Mouse (Mus musculus): ENCODE measurements around the gene Kcnh1. TPM values are rescaled to one million over a fixed set of nuclear protein-coding genes. Genes with fewer than 3 reads are reported as not detected.

Kcnh1 gene
- polyA plus RNA-seq, 1 experiment: 1.2 TPM

DNA sequence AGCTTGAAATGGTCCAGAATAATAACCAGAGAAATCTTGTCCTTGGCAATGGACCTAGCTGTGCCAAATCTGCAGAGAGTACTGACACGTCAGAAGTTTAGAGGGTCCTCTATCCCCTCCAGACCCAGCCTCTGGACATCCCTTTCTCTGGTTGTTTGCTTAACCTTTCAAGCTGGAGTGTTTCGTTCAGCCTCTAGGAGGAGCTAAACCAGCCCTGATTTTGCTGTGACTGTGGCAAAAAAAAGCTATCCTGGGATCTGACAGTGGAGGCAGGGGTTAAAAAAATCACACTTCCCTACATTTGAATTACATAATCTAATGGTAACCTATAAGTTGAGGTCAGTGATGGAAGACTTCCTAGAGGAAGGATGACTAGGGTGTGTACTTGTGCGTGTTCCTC, 133.6 kb downstream of the Kcnh1 start:
- DNase-seq (ENCODE audit: low spot score): no peak

GRCm38 (mm10) chr1:192327052-192327451, 136.5 kb downstream of the Kcnh1 start:
- no peak for DNase-seq (ENCODE audit: low spot score)

GRCm38 (mm10) chr1:192331207-192331606, 140.6 kb downstream of the Kcnh1 start:
- no peak for DNase-seq (ENCODE audit: low spot score)

DNA sequence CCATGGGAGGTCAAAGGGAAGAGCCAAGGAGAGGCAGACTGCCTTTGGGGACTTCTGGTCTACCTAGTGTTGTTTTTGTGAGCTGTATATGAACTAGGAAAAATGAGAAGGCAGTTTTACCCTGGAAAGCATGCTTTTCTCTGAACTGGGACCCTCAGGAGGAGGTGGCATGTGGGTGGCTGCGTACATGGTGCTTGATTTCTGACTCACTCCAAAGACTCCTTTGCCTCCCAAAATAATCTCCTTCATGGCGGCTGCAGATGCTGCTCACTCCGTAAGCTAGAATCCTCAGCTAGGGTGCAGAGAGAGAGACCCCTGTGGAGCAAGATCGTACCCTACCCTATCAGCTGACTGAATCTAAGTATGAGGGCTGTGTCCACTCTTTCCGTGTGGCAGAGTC, 145.5 kb downstream of the Kcnh1 start:
- no peak for DNase-seq (ENCODE audit: low spot score)

GRCm38 (mm10) chr1:192339361-192340077, 148.9 kb downstream of the Kcnh1 start:
- DNase-seq (ENCODE audit: low spot score): no peak

DNA sequence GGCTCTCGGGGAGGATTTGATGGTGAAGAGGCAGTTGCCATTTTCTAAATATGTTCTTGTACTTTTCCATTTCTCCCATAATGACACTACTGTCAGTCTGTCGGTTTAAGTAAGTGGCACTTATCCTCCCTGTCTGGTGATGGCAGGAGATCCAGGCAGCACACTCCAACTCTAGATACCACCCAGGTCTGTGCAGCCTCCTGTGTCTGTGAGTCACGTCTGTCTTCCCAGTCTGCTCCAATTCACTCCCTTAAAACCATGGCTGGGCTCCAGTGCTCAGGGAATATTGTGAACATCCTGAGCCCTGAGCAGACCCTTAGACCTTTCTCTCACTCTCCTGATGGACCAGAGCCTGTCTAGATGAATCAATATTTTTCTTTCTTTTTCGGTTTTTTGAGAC, 151.2 kb downstream of the Kcnh1 start:
- no peak for DNase-seq (ENCODE audit: low spot score)

DNA sequence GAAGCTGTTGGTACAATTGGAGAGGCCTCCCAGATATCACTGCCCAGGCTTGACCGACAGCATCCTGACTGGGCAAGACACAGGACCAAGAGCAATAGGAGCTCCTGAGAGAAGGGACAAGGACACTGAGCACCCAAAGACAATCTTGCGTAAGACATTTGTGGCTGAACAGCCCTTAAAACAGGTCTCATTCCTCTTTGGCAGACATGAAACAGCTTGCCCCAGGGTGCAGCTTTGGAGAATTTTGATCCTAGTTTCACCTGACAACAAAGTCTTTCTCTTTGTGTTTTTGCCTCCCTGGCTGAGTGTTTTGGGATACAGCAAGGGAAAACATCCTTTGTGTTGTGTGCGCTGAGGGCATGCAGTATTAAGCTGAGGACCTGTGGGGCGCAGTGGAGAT, 153.4 kb downstream of the Kcnh1 start:
- DNase-seq (ENCODE audit: low spot score): no peak

GRCm38 (mm10) chr1:192347327-192347726, 156.8 kb downstream of the Kcnh1 start:
- no peak for DNase-seq (ENCODE audit: low spot score)

DNA sequence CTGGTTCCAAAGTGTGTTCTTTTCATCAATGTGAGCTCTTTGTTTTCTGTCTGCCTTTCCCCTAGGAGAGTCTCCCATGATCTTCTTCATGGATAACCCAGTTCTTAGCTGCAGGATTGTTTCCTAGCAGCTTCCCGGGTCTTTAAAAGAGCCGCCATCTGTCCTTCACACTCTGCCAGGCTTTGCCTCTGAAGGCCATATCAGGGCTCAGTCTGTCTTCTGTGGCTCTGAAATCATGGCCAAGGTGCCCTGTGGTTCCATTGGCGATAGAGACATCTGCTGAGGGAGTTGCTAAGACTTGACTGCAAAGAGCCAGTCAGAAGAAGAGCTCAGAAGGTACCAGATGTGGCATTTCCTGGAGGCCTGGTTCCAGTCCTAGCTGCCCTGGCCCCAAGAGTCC, 165.7 kb downstream of the Kcnh1 start:
- no peak for DNase-seq (ENCODE audit: low spot score)

DNA sequence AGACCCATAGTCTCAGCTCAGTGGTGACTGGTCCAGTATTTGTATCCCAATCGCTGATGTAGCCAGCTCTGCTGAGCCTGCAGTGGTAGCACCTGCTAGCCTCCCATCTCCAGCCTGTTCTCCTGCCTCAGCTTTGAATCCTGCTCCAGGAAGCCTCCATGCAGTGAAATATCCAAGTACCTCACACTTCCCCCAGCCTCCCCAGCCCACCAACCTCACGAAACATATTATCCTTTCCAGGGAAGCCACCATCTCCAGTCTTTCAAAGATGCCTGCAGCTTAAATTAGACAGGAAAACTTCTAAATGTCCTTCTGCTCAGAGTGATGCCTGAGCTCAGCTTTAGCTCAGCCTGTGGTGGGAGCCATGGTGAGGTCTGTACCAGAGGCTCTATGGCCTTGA, 168.6 kb downstream of the Kcnh1 start:
- DNase-seq (ENCODE audit: low spot score): no peak

- DNase-seq (ENCODE audit: low spot score): no peak
Measured at GRCm38 (mm10) chr1:192368336-192368735, 177.8 kb downstream of the Kcnh1 start.

GRCm38 (mm10) chr1:192371943-192372614, 181.5 kb downstream of the Kcnh1 start:
- DNase-seq (ENCODE audit: low spot score): no peak

DNA sequence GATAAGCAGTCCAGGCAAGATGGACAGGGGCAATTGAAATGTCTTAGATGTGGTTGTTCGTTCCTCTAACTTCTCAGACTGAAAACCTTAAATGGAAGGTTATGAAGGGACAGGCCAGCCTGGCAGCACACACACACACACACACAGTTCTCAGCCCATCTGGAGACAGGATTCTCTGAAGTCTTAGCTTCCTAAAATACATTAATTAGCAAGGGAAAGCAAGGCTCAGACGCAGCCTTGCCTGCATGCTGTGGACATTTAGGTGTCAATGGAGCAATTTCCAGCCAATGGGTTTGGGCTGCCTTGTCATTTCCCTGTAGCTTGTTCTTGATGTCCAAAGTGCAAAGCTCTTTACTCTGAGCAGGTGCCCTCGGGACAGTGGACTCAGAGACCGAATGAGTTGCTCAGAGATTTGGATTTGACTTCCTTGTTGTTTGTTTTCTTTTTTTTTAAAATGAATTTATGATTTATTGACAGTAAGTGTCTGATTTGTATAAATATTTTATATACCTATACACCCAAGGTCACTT, 188.0 kb downstream of the Kcnh1 start:
- no peak for DNase-seq (ENCODE audit: low spot score)

- no peak for DNase-seq (ENCODE audit: low spot score)
Measured at GRCm38 (mm10) chr1:192380596-192381041, 190.0 kb downstream of the Kcnh1 start.

DNA sequence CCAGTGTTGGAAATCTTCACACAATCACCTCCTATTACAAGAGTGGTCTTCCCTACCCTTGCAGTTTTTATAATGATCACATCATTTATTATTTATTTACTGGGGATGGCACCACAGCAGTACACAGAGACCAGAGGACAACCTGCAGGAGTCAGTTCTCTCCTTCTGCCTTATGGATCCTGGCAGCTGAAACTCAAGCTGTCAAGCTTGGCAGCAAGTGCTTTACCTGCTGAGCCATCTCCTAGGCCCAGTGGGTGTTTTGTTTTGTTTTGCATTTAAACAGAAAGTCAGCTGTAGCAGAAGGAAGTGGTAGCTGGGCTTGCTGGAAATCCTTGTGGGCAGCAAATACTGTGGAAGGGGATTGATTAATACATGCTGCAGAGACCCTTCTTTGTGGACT, 197.1 kb downstream of the Kcnh1 start:
- DNase-seq (ENCODE audit: low spot score): no peak

- DNase-seq (ENCODE audit: low spot score): no peak
Measured at GRCm38 (mm10) chr1:192391041-192391440, 200.5 kb downstream of the Kcnh1 start.

DNA sequence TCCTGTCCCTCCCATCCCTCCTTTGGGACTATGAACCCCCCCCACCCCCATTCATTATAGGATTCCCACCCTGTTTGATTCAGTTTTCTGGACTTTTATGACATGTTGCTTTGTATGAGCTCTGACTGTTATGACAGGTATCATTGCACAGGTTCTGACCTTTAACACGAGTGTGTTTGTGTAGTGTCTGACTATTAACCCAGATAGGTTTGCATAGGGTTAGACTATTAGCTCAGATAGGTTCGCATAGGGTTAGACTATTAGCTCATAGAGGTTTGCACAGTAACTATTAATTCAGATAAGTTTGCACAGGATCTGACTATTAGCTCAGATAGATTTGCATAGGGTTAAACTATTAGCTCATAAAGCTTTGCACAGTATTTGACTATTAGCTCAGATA, 201.7 kb downstream of the Kcnh1 start:
- DNase-seq (ENCODE audit: low spot score): no peak

GRCm38 (mm10) chr1:192399667-192400490, 209.3 kb downstream of the Kcnh1 start:
- DNase-seq (ENCODE audit: low spot score): no peak

GRCm38 (mm10) chr1:192400991-192401390, 210.4 kb downstream of the Kcnh1 start:
- DNase-seq (ENCODE audit: low spot score): no peak

DNA sequence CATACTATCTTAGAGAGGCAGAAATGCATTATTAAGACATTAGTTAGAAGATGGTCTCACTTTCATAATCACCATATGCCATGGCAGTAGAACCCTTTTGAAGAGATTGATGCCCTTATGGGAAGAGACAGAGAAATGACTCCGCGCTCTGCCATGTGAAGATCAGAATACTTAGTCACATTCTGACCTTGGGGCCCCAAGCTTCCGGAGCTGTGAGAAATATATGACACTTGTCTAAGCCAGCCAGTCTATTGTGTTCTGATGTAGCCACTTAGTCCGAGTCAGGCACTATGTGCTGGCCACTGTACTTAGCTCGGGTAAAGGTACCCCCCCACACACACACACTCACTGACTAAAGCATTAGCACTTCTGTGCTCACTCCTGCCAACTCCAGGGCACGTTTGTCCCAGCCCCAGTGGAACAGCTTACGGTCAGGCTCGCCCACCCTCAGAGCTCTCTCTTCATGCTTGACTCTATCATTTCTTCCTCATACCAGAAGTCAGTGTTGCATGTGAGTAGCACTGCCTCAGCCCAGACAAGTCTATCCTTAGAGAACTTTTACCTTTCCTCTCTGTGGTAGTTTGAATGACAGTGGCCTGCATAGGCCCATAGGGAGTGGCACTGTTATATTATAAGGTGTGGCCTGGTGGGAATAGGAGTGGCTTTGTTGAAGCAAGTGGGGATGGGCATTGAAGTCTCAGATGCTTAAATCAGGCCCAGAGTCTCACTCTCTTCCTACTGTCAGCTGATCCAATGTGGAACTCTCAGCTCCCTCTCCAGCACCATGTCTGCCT, 212.5 kb downstream of the Kcnh1 start:
- no peak for DNase-seq (ENCODE audit: low spot score)

DNA sequence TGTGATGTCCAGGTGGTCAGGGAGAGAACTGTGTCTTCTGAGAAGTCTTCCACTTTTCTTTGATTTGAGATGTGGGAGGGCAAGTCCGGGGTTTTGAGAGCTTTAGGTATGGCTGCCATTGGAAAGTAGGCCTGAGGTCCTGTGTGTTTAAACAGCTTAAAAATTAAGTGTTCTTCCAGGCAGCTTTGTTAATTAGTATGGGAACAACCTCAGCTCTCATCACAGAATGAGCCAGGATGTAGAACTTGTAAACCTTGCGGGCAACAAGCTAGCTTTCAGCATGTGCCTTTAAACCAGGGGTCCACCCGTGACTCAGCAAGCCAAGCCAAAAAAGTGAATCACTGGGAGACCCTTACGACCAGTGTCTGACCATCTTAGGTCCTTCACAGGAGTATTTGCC, 214.6 kb downstream of the Kcnh1 start:
- no peak for DNase-seq (ENCODE audit: low spot score)

DNA sequence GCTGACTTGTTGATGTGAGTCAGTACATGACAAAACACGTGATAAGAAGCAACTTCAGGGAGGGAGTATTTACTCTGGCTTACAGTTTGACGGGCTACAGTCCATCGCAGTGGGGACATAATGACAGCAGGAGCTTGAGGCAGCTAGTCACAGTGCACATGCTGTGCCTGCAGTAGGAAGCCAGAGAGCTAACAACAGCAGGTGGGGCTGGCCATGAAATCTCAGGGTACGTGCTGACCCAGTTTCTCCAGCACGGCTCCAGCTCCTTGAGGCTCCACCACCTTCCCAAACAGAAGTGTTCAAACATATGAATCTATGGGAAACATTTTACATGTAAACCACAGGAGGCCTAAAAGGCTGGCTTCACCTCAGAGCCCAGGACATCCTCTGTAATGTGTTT, 216.0 kb downstream of the Kcnh1 start:
- DNase-seq (ENCODE audit: low spot score): no peak
